Mouse (Mus musculus) myocyte (in vitro differentiated cells): Measurements from ENCODE around the gene Foxo3.

ENCODE experiments used
- E2F4 ChIP-seq: IDR thresholded peaks from one replicate; pipeline ENCODE4 v1.6.1; 2011; ENCODE audit warnings: mild to moderate bottlenecking, control low read depth, moderate library complexity; ENCODE audit not compliant: insufficient read depth
- MYOG ChIP-seq, 3 experiments: IDR thresholded peaks; one replicate each; pipeline ENCODE4 v1.6.1; 2011; ENCODE audit warnings: control low read depth in 2 of 3, low read depth in 2 of 3, mild to moderate bottlenecking in 2 of 3; ENCODE audit not compliant: insufficient read length in 2 of 3, control insufficient read depth in 1 of 3, insufficient read depth in 1 of 3

DNA sequence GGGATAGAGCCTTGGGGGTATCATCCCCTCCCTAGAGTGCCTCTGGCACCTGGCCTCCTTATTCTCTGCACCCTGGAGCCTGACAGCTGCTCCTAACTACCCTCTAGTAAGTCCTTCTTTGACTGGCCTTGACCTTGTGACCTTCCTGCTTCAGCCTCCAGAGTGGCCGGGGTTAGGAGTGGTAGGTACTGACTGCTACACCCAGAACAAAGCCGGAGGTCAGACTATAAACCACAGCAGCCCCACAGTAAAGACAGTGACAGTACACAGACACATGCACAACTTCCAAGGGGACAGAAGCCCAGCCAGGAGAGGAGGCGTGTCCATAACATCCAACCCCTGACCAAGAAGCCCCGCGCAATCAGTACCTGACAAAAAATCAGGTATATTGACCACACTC, 106.4 kb downstream of the Foxo3 start:
- TF ChIP-seq MYOG (IDR thresholded peaks at IDR 0.05; ENCODE audit: control insufficient read depth in 1 of 3, insufficient read depth in 1 of 3, insufficient read length in 2 of 3, low read depth in 2 of 3) (no peak), E2F4 (no peak)
